Mouse (Mus musculus): ENCODE results near the gene Stim2. TPM values are rescaled to one million over a fixed set of nuclear protein-coding genes. Genes with fewer than 3 reads are reported as not detected.

Stim2 gene
- polyA plus RNA-seq, 2 experiments, result 2.2 to 4.4 TPM

GRCm38 (mm10) chr5:54116538-54116937 lies 118.2 kb downstream of the Stim2 start:
- no peak overlapping the region for H3K27ac ChIP-seq
- H3K27me3 ChIP-seq (ENCODE audit: control insufficient read depth, insufficient read depth, low read length), result no peaks in the 10 kb centered on the region
- H3K4me1 ChIP-seq (replicated peaks; ENCODE audit: control insufficient read depth in 2 of 2, insufficient read depth in 2 of 2, low read length in 1 of 2), result no peaks in the 10 kb centered on the region
- TF ChIP-seq CTCF (IDR thresholded peaks at IDR 0.05; ENCODE audit: low read depth) (no peak), EP300 (IDR thresholded peaks at IDR 0.05; ENCODE audit: low read depth) (no peak)
- no peak overlapping the region for H3K4me2 ChIP-seq (ENCODE audit: low read depth)
- no peaks in the 10 kb centered on the region for H3K9me3 ChIP-seq (ENCODE audit: control insufficient read depth, low read length)
- no peaks in the 10 kb centered on the region for H3K36me3 ChIP-seq (replicated peaks; ENCODE audit: control insufficient read depth, insufficient read depth, low read depth)
- WGBS (ENCODE audit: insufficient replicate concordance), result 78% methylated on average over 10 of the region's 10 CpGs
- no peak for ATAC-seq (ENCODE audit: insufficient read depth)
- DNase-seq (ENCODE audit: low read depth in 3 of 3, low spot score in 3 of 3), result no peak
- no peak overlapping the region for H3K4me3 ChIP-seq (ENCODE audit: insufficient read depth in 1 of 2, low read depth in 2 of 2, low read length in 2 of 2)
- no peak overlapping the region for H3K9ac ChIP-seq (replicated peaks)

GRCm38 (mm10) chr5:54118410-54119212 lies 120.3 kb downstream of the Stim2 start:
- Histone ChIP-seq H3K4me1 (replicated peaks; ENCODE audit: control insufficient read depth in 2 of 2, insufficient read depth in 2 of 2, low read length in 1 of 2) (no peaks in the 10 kb centered on the region), H3K4me3 (ENCODE audit: insufficient read depth in 1 of 2, low read depth in 2 of 2, low read length in 2 of 2) (no peak overlapping the region), H3K27me3 (ENCODE audit: control insufficient read depth, insufficient read depth, low read length) (no peaks in the 10 kb centered on the region), H3K9me3 (ENCODE audit: control insufficient read depth, low read length) (no peaks in the 10 kb centered on the region), H3K9ac (replicated peaks) (no peak overlapping the region), H3K4me2 (ENCODE audit: low read depth) (no peak overlapping the region), H3K36me3 (replicated peaks; ENCODE audit: control insufficient read depth, insufficient read depth, low read depth) (no peaks in the 10 kb centered on the region), H3K27ac (no peak overlapping the region)
- WGBS (ENCODE audit: insufficient replicate concordance), result 74% methylated on average over 19 of the region's 19 CpGs
- no peak for DNase-seq (ENCODE audit: low read depth in 3 of 3, low spot score in 3 of 3)
- TF ChIP-seq EP300 (IDR thresholded peaks at IDR 0.05; ENCODE audit: low read depth) (no peak), CTCF (IDR thresholded peaks at IDR 0.05; ENCODE audit: low read depth) (no peak)
- ATAC-seq (ENCODE audit: insufficient read depth), result no peak

GRCm38 (mm10) chr5:54148091-54148795 lies 149.9 kb downstream of the Stim2 start:
- H3K4me1 ChIP-seq (replicated peaks; ENCODE audit: control insufficient read depth in 2 of 2, insufficient read depth in 2 of 2, low read length in 1 of 2), result no peaks in the 10 kb centered on the region
- H3K4me2 ChIP-seq (ENCODE audit: low read depth), result no peak overlapping the region
- ATAC-seq (ENCODE audit: insufficient read depth), result no peak
- H3K27me3 ChIP-seq (ENCODE audit: control insufficient read depth, insufficient read depth, low read length), result no peaks in the 10 kb centered on the region
- no peak for DNase-seq (ENCODE audit: low read depth in 3 of 3, low spot score in 3 of 3)
- no peak overlapping the region for H3K9ac ChIP-seq (replicated peaks)
- no peak overlapping the region for H3K27ac ChIP-seq
- no peak overlapping the region for H3K4me3 ChIP-seq (ENCODE audit: insufficient read depth in 1 of 2, low read depth in 2 of 2, low read length in 2 of 2)
- H3K9me3 ChIP-seq (ENCODE audit: control insufficient read depth, low read length), result no peaks in the 10 kb centered on the region
- no peak for TF ChIP-seq CTCF (IDR thresholded peaks at IDR 0.05; ENCODE audit: low read depth)
- TF ChIP-seq EP300 (IDR thresholded peaks at IDR 0.05; ENCODE audit: low read depth), result no peak
- H3K36me3 ChIP-seq (replicated peaks; ENCODE audit: control insufficient read depth, insufficient read depth, low read depth), result no peaks in the 10 kb centered on the region
- WGBS (ENCODE audit: insufficient replicate concordance), result 60% methylated on average over 5 of the region's 5 CpGs

- Histone ChIP-seq H3K27ac (no peak overlapping the region), H3K4me3 (ENCODE audit: insufficient read depth in 1 of 2, low read depth in 2 of 2, low read length in 2 of 2) (no peak overlapping the region), H3K4me2 (ENCODE audit: low read depth) (no peak overlapping the region), H3K27me3 (ENCODE audit: control insufficient read depth, insufficient read depth, low read length) (no peaks in the 10 kb centered on the region), H3K36me3 (replicated peaks; ENCODE audit: control insufficient read depth, insufficient read depth, low read depth) (no peaks in the 10 kb centered on the region), H3K9me3 (ENCODE audit: control insufficient read depth, low read length) (no peaks in the 10 kb centered on the region), H3K4me1 (replicated peaks; ENCODE audit: control insufficient read depth in 2 of 2, insufficient read depth in 2 of 2, low read length in 1 of 2) (no peaks in the 10 kb centered on the region), H3K9ac (replicated peaks) (no peak overlapping the region)
- DNase-seq (ENCODE audit: low read depth in 3 of 3, low spot score in 3 of 3) (peak; percentile 3 to 19 (median 9)), ATAC-seq (ENCODE audit: insufficient read depth) (no peak)
- 18% methylated on average over 13 of the region's 13 CpGs for WGBS (ENCODE audit: insufficient replicate concordance)
- TF ChIP-seq EP300 (IDR thresholded peaks at IDR 0.05; ENCODE audit: low read depth) (no peak), CTCF (IDR thresholded peaks at IDR 0.05; ENCODE audit: low read depth) (peak; percentile 53)
Observed at GRCm38 (mm10) chr5:54154503-54155226, 156.4 kb downstream of the Stim2 start.
